Mouse (Mus musculus) induced T-regulatory cell, adult 2 months (primary cell): ENCODE data around the gene Kbtbd12.
A peak's percentile ranks its signal among the peaks of the same experiment; 100 is the strongest.

Experiments
- DNase-seq: peaks from one replicate; pipeline ENCODE4 v3.0.0-alpha.2; 2012; ENCODE audit warnings: low read depth

Gene Kbtbd12

GRCm38 (mm10) chr6:88548405-88549049 is 89.2 kb downstream of the Kbtbd12 start:
- no peak for DNase-seq

- DNase-seq, result no peak
Measured at GRCm38 (mm10) chr6:88545397-88545790, 92.4 kb downstream of the Kbtbd12 start.

GRCm38 (mm10) chr6:88544644-88545396 is 92.9 kb downstream of the Kbtbd12 start:
- DNase-seq, result no peak

GRCm38 (mm10) chr6:88544241-88544640 is 93.5 kb downstream of the Kbtbd12 start:
- no peak for DNase-seq

- DNase-seq, result no peak
Measured at GRCm38 (mm10) chr6:88540093-88540755, 97.5 kb downstream of the Kbtbd12 start.

- DNase-seq, result no peak
Measured at GRCm38 (mm10) chr6:88530306-88530705, 107.4 kb downstream of the Kbtbd12 start.

- DNase-seq, result no peak
Measured at GRCm38 (mm10) chr6:88524056-88524455, 113.7 kb downstream of the Kbtbd12 start.

- no peak for DNase-seq
Measured at GRCm38 (mm10) chr6:88523451-88523850, 114.3 kb downstream of the Kbtbd12 start.

GRCm38 (mm10) chr6:88523043-88523442 is 114.7 kb downstream of the Kbtbd12 start:
- DNase-seq, result no peak

GRCm38 (mm10) chr6:88522606-88523005 is 115.1 kb downstream of the Kbtbd12 start:
- peak; percentile 36 for DNase-seq

- DNase-seq, result peak; percentile 1
Measured at GRCm38 (mm10) chr6:88521821-88522220, 115.9 kb downstream of the Kbtbd12 start.

GRCm38 (mm10) chr6:88518404-88519263 is 119.1 kb downstream of the Kbtbd12 start, which contains the start of gene Sec61a1:
Gene Sec61a1, minus strand, starts transcription at chr6:88518905.
- DNase-seq, result peak; percentile 95

- DNase-seq, result peak; percentile 59
Measured at GRCm38 (mm10) chr6:88517701-88518403, 119.9 kb downstream of the Kbtbd12 start.

- DNase-seq, result no peak
Measured at GRCm38 (mm10) chr6:88516667-88517066, 121.1 kb downstream of the Kbtbd12 start.

GRCm38 (mm10) chr6:88515971-88516370 is 121.8 kb downstream of the Kbtbd12 start:
- no peak for DNase-seq

GRCm38 (mm10) chr6:88514546-88514945 is 123.2 kb downstream of the Kbtbd12 start:
- DNase-seq, result no peak

GRCm38 (mm10) chr6:88513984-88514383 is 123.8 kb downstream of the Kbtbd12 start:
- no peak for DNase-seq

GRCm38 (mm10) chr6:88503044-88503443 is 134.7 kb downstream of the Kbtbd12 start:
- no peak for DNase-seq

- DNase-seq, result no peak
Measured at GRCm38 (mm10) chr6:88502030-88502970, 135.4 kb downstream of the Kbtbd12 start.

GRCm38 (mm10) chr6:88500405-88500767 is 137.4 kb downstream of the Kbtbd12 start:
- no peak for DNase-seq
